Mouse (Mus musculus): ENCODE data around the gene Adgrv1.

DNA sequence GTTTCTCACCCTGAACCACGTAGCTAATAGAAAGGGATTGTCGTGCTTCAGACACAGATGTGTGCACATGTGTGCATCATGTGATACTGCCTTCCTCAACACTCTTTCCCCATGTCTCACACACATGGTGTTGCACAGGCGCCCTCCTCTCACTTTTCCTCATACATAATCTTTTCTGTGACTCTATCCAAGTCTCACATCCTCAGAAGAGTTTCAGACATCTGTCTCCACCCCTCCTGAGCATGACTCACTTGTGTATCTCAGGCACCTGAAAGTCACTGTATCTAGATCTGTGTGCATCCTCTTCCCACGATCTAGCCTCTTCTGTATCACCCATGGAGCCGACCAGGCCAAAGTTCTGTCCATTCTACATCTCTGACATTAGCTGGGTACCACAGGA is 34.8 kb upstream of the Adgrv1 start:
- TF ChIP-seq CTCF (IDR thresholded peaks at IDR 0.05) (no peak), EP300 (IDR thresholded peaks at IDR 0.05) (no peak)
